ENCODE assay signal across 25 mouse cellular contexts in genomic region chr2:72906745-72907144, GRCm38 (mm10).
DNase-seq lines count a peak whose midpoint lies in the region; ATAC-seq lines count a peak whose summit lies in the region.
"Had no signal": no experiment of that assay in that cellular context is flagged by ENCODE, and none has a peak within 500 bp of the region (broad histone marks: within the 10 kb centered on the region; RNA-seq: fewer than 3 reads in every experiment).

No protein-coding gene starts in this region.

- no peaks in the 10 kb centered on the region for H3K36me3 ChIP-seq in embryonic facial prominence, embryonic 14.5 days (ENCODE audit: control insufficient read depth, insufficient read depth, low read length)
- H3K36me3 ChIP-seq: hindbrain, embryonic 13.5 days had no signal

- no peak overlapping the region for H3K27ac ChIP-seq in embryonic facial prominence, embryonic 14.5 days (replicated peaks; ENCODE audit: low read depth, low read length)
- H3K27ac ChIP-seq: heart, adult 2 months; hindbrain, embryonic 13.5 days; left cerebral cortex, adult 2 months; macrophage had no signal

- no peak overlapping the region for H3K4me2 ChIP-seq in embryonic facial prominence, embryonic 14.5 days (ENCODE audit: low read depth, low read length)
- H3K4me2 ChIP-seq: hindbrain, embryonic 13.5 days; liver, embryonic 11.5 days; midbrain, embryonic 11.5 days had no signal

- DNase-seq in heart, adult 11 months = peak; percentile 42
- no peak for DNase-seq in heart, adult 9 months (ENCODE audit: low spot score in 2 of 2)
- peak; percentile 58 for DNase-seq in embryo, embryonic 10.5 days (ENCODE audit: low spot score)
- peak; percentile 56 for DNase-seq in embryonic facial prominence, embryonic 14.5 days (ENCODE audit: low spot score)
- peak; percentile 44 for DNase-seq in mesoderm, embryonic 11.5 days (ENCODE audit: low read depth, low spot score)
- no peak for DNase-seq in urinary bladder, postnatal 36 days (ENCODE audit: low spot score in 2 of 2)
- DNase-seq: adrenal gland, postnatal 36 days; cerebellum, adult 11 months; cerebellum, postnatal 10 days; forebrain, postnatal 0 days; gastrocnemius, postnatal 25 days; heart, adult 2 months; kidney, adult 18-20 months; layer of hippocampus, adult 9-11 months; liver, postnatal 0 days; right cerebral cortex, postnatal 14 days; thymus, postnatal 4 days had no signal

- no peak overlapping the region for H3K9ac ChIP-seq in embryonic facial prominence, embryonic 14.5 days (ENCODE audit: low read depth, low read length)
- H3K9ac ChIP-seq: forebrain, postnatal 0 days; hindbrain, embryonic 13.5 days; liver, postnatal 0 days had no signal

- WGBS in embryonic facial prominence, embryonic 14.5 days = 22% methylated on average over 8 of the region's 8 CpGs

- 0 out of 2 replicates have a peak, but pooled peaks have one; percentile 22 for ATAC-seq in embryonic facial prominence, embryonic 14.5 days (ENCODE audit: low read depth)
- ATAC-seq in erythroblast, adult 5-6 weeks (replicated peaks; ENCODE audit: low FRiP score, poor library complexity, severe bottlenecking) = no peak
- ATAC-seq: forebrain, postnatal 0 days; inflammation-experienced regulatory T-cells, adult 6 months; liver, postnatal 0 days; lung, postnatal 0 days had no signal

- H3K4me1 ChIP-seq in embryonic facial prominence, embryonic 14.5 days (ENCODE audit: control insufficient read depth, insufficient read depth, low read length) = peaks cover 8% of the 10 kb centered on the region; the same call in 1 of the 2 replicates
- H3K4me1 ChIP-seq: hindbrain, embryonic 13.5 days had no signal

- H3K4me3 ChIP-seq in embryonic facial prominence, embryonic 14.5 days (ENCODE audit: low read depth, low read length) = no peak overlapping the region
- H3K4me3 ChIP-seq: heart, adult 2 months; hindbrain, embryonic 13.5 days; left cerebral cortex, adult 2 months had no signal

- no peaks in the 10 kb centered on the region for H3K27me3 ChIP-seq in embryonic facial prominence, embryonic 14.5 days (replicated peaks; ENCODE audit: control insufficient read depth, insufficient read depth, low read length)
- H3K27me3 ChIP-seq: hindbrain, embryonic 13.5 days had no signal

- H3K9me3 ChIP-seq in embryonic facial prominence, embryonic 14.5 days (ENCODE audit: control insufficient read depth, low read length) = no peaks in the 10 kb centered on the region
- H3K9me3 ChIP-seq: hindbrain, embryonic 13.5 days had no signal

Comparison
In these comparisons a context has a peak if more than half of its experiments do, and no peak if none do; other contexts are left out.
1. DNase-seq: peak in heart, adult 11 months (single experiment), embryo, embryonic 10.5 days (single experiment), embryonic facial prominence, embryonic 14.5 days (single experiment) and mesoderm, embryonic 11.5 days (single experiment); none in heart, adult 9 months (0 of 2) and urinary bladder, postnatal 36 days (0 of 2).